Mouse (Mus musculus) cerebellum, adult 2 months (tissue): ENCODE measurements at regions not wholly inside any gene's neighbourhood (a gene's known extent, or its start where the extent isn't known, plus 50 kb on each side); places are given as distances from the start of the nearest gene placed in this dataset.

ENCODE experiments used
- CTCF ChIP-seq: fragments of 200-500 bp; IDR thresholded peaks from 2 replicates; pipeline ENCODE4 v1.5.1; 2011; ENCODE audit warnings: low read depth, mild to moderate bottlenecking, control low read depth, low read length, moderate library complexity, borderline replicate concordance; ENCODE audit not compliant: insufficient read depth
- POLR2A ChIP-seq: fragments of 200-500 bp; IDR thresholded peaks from 2 replicates; pipeline ENCODE4 v1.6.1; 2011; ENCODE audit warnings: low read length, control low read depth, borderline replicate concordance; ENCODE audit not compliant: insufficient read depth

DNA sequence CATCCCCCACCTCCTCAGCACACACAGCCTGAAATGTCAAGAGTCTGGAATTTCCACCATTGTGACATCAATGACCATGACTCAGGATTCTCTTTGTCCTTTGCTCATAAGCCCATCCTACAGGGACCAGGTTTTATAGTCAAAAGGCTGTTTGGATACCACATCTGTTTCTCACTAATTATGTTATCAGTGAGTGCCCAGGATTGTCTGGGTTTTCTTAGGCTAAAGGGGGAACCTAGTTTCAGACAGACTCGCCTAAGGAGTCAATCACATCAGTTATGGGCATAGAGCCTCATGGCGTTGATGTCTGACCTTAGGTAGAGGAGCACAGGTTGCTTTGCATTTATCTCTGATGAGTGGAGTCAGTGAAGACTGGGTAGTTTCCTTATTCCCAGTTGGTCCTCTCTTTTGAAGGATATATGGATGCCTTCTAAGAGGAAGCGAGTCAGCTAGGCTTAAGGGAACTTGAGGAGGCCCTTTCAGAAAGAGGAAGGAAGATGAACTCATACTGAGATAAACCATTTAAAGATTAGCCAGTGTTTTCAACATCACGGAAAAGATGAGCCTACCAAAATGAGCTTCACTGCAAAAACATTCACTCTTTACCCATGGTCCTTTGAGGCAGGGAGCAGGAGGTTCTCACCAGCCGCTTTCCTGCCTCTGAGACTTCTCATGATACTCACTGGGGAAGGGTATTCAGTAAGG is 143.8 kb upstream of the Tmem164 start:
- TF ChIP-seq CTCF (no peak), POLR2A (no peak)
